Mouse (Mus musculus) liver, postnatal 0 days (tissue): Measurements from ENCODE around the gene Tpm3. TPM values are rescaled to one million over a fixed set of nuclear protein-coding genes. Genes with fewer than 3 reads are reported as not detected.

Experiments
- ATAC-seq: fragments of 200-750 bp; cut with Nextera tagmentation; 2 replicates; pipeline ENCODE4 v1.8.0; 2017; ENCODE audit warnings: mild to moderate bottlenecking, moderate library complexity
- DNase-seq: peaks from one replicate; pipeline ENCODE4 v3.0.0-alpha.2; 2016
- H3K27ac ChIP-seq: fragments of 300-500 bp; sonication (generic); 2 replicates; pipeline ENCODE4 v1.5.1; 2014; ENCODE audit warnings: antibody characterized with exemption, moderate library complexity, mild to moderate bottlenecking, low read depth
- H3K27me3 ChIP-seq: fragments of 300-500 bp; sonication (generic); 2 replicates; pipeline ENCODE4 v1.6.1; 2014; ENCODE audit warnings: low read length, control low read depth, mixed read lengths; ENCODE audit not compliant: insufficient read depth
- H3K36me3 ChIP-seq: fragments of 300-500 bp; sonication (generic); replicated peaks from 2 replicates; pipeline ENCODE4 v1.6.1; 2014; ENCODE audit warnings: mild to moderate bottlenecking, control low read depth, low read length, moderate library complexity, mixed read lengths; ENCODE audit not compliant: insufficient read depth
- H3K4me1 ChIP-seq: fragments of 300-500 bp; sonication (generic); 2 replicates; pipeline ENCODE4 v1.6.1; 2014; ENCODE audit warnings: antibody characterized with exemption, mild to moderate bottlenecking, control low read depth; ENCODE audit not compliant: insufficient read depth
- H3K4me2 ChIP-seq: fragments of 300-500 bp; sonication (generic); 2 replicates; pipeline ENCODE4 v1.6.1; 2014; ENCODE audit warnings: low read depth, mild to moderate bottlenecking, low read length, moderate library complexity, mixed read lengths
- H3K4me3 ChIP-seq: fragments of 300-500 bp; sonication (generic); 2 replicates; pipeline ENCODE4 v1.5.1; 2014; ENCODE audit warnings: low read depth, low read length
- H3K9ac ChIP-seq: fragments of 300-500 bp; sonication (generic); replicated peaks from 2 replicates; pipeline ENCODE4 v1.6.1; 2014; ENCODE audit warnings: mild to moderate bottlenecking, moderate library complexity
- H3K9me3 ChIP-seq: fragments of 300-500 bp; sonication (generic); 2 replicates; pipeline ENCODE4 v1.6.1; 2016; ENCODE audit warnings: mild to moderate bottlenecking, control low read depth, low read length, mixed read lengths
- CTCF ChIP-seq: sonication (generic); IDR thresholded peaks from 2 replicates; pipeline ENCODE4 v1.5.1; 2016; ENCODE audit warnings: antibody characterized with exemption, low read depth
- EP300 ChIP-seq: IDR thresholded peaks from 2 replicates; pipeline ENCODE4 v1.6.1; 2016; ENCODE audit warnings: antibody characterized with exemption, low read depth, mild to moderate bottlenecking
- WGBS: fragments of 180-500 bp; shearing (Covaris S2); extraction: QIAGEN DNeasy Blood & Tissue Kit; methylation state at CpG from one replicate; pipeline ENCODE4 v1.1.7; 2014; ENCODE audit not compliant: insufficient replicate concordance; 5-methylcytosine and 5-hydroxymethylcytosine counted together
- polyA plus RNA-seq: library from polyadenylated mRNA; unstranded; fragments of >200 nt; fragmentation: Nextera tagmentation; extraction: Ambion mirVana; gene quantifications from 2 replicates; pipeline ENCODE4 v1.2.1, GENCODE M21; 2015

Gene Tpm3
- polyA plus RNA-seq, result 156 and 162 TPM in 2 replicates

- 0 out of 2 replicates have a peak, but pooled peaks cover 4% of the 10 kb centered on the region for H3K4me1 ChIP-seq
- H3K9me3 ChIP-seq, result no peaks in the 10 kb centered on the region
- no peaks in the 10 kb centered on the region for H3K27me3 ChIP-seq
- no peak for ATAC-seq
- H3K36me3 ChIP-seq, result no peaks in the 10 kb centered on the region
- 44% methylated on average over 4 of the region's 4 CpGs for WGBS
- TF ChIP-seq EP300 (no peak), CTCF (no peak)
- no peak within 1 kb of the TSS for H3K27ac ChIP-seq
- H3K9ac ChIP-seq, result no peak within 1 kb of the TSS
- no peak for DNase-seq
- H3K4me2 ChIP-seq, result no peak within 1 kb of the TSS
- H3K4me3 ChIP-seq, result no peak within 1 kb of the TSS
Observed at GRCm38 (mm10) chr3:90072294-90072693, at the start of gene Tpm3. TSS of gene Tpm3 (plus strand) at chr3:90072649.

- Histone ChIP-seq H3K27ac (no peak overlapping the region), H3K4me3 (no peak overlapping the region), H3K4me1 (no peaks in the 10 kb centered on the region), H3K9ac (no peak overlapping the region), H3K4me2 (no peak overlapping the region), H3K9me3 (no peaks in the 10 kb centered on the region), H3K27me3 (no peaks in the 10 kb centered on the region), H3K36me3 (peaks cover 77% of the 10 kb centered on the region)
- no peak for DNase-seq
- no peak for ATAC-seq
- WGBS, result 81% methylated on average over 2 of the region's 2 CpGs
- TF ChIP-seq EP300, result peak; percentile 48; the same call in 1 of the 2 replicates
- no peak for TF ChIP-seq CTCF
Observed at GRCm38 (mm10) chr3:90034653-90035052, 37.8 kb upstream of the Tpm3 start.

- no peak for TF ChIP-seq EP300
- no peak for TF ChIP-seq CTCF
- H3K36me3 ChIP-seq, result peaks cover 72% of the 10 kb centered on the region
- ATAC-seq (no peak), DNase-seq (no peak)
- H3K9ac ChIP-seq, result no peak overlapping the region
- H3K27ac ChIP-seq, result no peak overlapping the region
- WGBS, result 85% methylated on average over 1 of the region's 1 CpGs
- H3K27me3 ChIP-seq, result no peaks in the 10 kb centered on the region
- H3K4me1 ChIP-seq, result no peaks in the 10 kb centered on the region
- H3K4me2 ChIP-seq, result no peak overlapping the region
- no peak overlapping the region for H3K4me3 ChIP-seq
- no peaks in the 10 kb centered on the region for H3K9me3 ChIP-seq
Observed at GRCm38 (mm10) chr3:90036263-90036662, 36.2 kb upstream of the Tpm3 start.

DNA sequence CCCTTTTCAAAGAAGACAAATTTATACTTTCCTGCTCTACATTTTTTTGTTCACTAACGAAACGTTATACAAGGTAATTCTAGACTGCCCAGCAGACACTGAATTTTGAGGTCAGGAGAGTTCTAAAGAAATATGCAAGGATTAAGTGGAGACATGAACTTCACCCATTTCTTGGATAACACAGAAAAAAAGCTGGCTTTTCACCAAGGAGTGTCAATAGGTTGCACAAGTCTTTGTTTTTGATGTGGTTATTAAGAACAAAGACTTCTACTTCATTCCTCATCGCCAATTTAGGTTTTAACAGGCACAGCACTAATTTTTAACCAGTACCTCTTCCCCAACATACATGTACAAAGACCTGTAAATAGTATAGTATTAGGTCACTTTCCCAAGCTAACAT lies 22.8 kb upstream of the Tpm3 start:
- DNase-seq (no peak), ATAC-seq (no peak)
- TF ChIP-seq EP300 (no peak), CTCF (no peak)
- Histone ChIP-seq H3K9me3 (no peaks in the 10 kb centered on the region), H3K27me3 (no peaks in the 10 kb centered on the region), H3K4me1 (peaks cover 15% of the 10 kb centered on the region), H3K4me3 (no peak overlapping the region), H3K9ac (0 out of 2 replicates have a peak overlapping the region, but pooled peaks have one; percentile 23), H3K36me3 (peaks cover 25% of the 10 kb centered on the region), H3K4me2 (no peak overlapping the region), H3K27ac (no peak overlapping the region)
- WGBS, result 62% methylated on average over 3 of the region's 3 CpGs

DNA sequence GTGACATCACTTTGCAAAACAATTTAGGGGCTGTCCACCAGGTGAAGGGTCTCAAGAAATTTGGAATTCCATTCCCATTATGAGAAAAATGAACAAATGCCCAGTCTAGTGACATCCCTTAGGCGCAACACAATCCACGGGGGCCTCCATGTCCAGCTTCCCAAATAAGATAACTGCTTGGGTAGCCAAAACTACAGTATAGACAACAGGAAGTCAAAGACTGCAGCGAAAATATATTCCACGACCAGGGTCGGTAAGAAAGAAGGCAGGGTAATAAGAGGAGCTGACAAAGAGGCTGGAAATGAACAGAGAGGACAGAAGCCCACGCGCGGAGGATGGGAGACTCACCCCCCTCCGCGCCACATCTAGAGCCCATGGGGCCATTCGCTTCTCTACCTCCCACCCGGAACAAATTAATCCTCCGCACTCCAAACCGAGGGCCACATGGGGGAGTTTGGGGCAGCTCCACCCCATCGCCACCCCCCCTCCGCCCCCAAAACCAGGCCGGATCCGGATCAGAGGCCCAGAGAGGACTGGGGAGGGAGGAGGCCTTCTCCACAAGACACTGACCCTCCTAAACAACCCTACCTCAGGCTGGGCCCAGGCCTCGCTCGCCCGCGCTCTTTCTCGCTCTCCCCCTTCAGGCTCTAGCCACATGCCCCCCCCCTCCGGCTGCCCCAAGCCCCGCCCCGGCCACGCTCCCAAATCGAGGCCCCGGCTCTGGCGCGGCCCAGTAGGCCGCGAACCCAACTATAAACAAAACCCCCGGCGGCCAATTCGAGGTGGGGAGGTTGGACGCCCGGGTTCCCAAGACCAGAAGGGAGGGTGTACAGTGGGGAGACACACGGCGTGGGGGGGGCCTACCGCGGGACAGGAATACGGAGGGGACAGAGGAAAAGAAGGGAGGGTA lies 20.8 kb upstream of the Tpm3 start, which contains the start of gene 4933434E20Rik:
Gene 4933434E20Rik, plus strand, starts transcription at position 196 of the 910 bp plus-strand sequence.
- peak within 1 kb of the TSS; percentile 97 for H3K4me3 ChIP-seq
- peak within 1 kb of the TSS; percentile 77 for H3K4me2 ChIP-seq
- peak within 1 kb of the TSS; percentile 99 for H3K27ac ChIP-seq
- DNase-seq (peak; percentile 76), ATAC-seq (peak; percentile 53)
- H3K9me3 ChIP-seq, result no peaks in the 10 kb centered on the region
- no peaks in the 10 kb centered on the region for H3K27me3 ChIP-seq
- TF ChIP-seq EP300 (no peak), CTCF (no peak)
- H3K9ac ChIP-seq, result peak within 1 kb of the TSS; percentile 99
- H3K36me3 ChIP-seq, result peaks cover 25% of the 10 kb centered on the region
- peaks cover 15% of the 10 kb centered on the region for H3K4me1 ChIP-seq
- under 1% methylated on average over 36 of the region's 43 CpGs for WGBS

- peak; percentile 93 for ATAC-seq
- no peaks in the 10 kb centered on the region for H3K9me3 ChIP-seq
- peak within 1 kb of the TSS; percentile 99 for H3K9ac ChIP-seq
- no peaks in the 10 kb centered on the region for H3K27me3 ChIP-seq
- peak within 1 kb of the TSS; percentile 97 for H3K4me3 ChIP-seq
- WGBS, result under 1% methylated on average over 80 of the region's 81 CpGs
- TF ChIP-seq CTCF, result peak; percentile 37
- no peak; the same call in 1 of the 2 replicates for TF ChIP-seq EP300
- peak within 1 kb of the TSS; percentile 86 for H3K4me2 ChIP-seq
- H3K4me1 ChIP-seq, result peaks cover 15% of the 10 kb centered on the region
- peak; percentile 99 for DNase-seq
- peak within 1 kb of the TSS; percentile 99 for H3K27ac ChIP-seq
- H3K36me3 ChIP-seq, result peaks cover 25% of the 10 kb centered on the region
Observed at GRCm38 (mm10) chr3:90052351-90053241, 19.9 kb upstream of the Tpm3 start, which contains the start of gene Ubap2l. TSS of gene Ubap2l (minus strand) at chr3:90052628.
